Mouse (Mus musculus): ENCODE data around the gene Lamp2.
"Not testable (repeated sequence)": the region's sequence is repeated elsewhere in the genome, so short reads cannot be mapped to it uniquely, and the experiment has no call there.

Gene Lamp2

DNA sequence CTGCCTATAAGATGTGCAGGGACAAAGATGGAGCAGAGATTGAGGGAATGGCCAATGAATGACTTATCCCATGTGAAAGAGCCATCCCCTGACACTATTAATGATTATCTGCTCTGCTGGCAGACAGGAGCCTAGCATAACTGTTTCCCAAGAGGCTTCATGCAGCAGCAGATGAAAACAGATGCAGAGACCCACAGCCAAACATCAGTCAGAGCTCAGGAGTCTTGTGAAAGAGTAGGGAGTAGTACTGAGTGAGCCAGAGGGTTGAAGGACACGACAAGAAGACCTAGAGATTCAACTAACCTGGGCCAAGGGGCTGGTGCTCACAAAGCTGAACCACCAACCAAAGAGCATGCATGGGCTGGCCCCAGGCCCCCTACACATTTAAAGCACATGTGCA is 30.2 kb downstream of the Lamp2 start:
- DNase-seq = no peak

DNA sequence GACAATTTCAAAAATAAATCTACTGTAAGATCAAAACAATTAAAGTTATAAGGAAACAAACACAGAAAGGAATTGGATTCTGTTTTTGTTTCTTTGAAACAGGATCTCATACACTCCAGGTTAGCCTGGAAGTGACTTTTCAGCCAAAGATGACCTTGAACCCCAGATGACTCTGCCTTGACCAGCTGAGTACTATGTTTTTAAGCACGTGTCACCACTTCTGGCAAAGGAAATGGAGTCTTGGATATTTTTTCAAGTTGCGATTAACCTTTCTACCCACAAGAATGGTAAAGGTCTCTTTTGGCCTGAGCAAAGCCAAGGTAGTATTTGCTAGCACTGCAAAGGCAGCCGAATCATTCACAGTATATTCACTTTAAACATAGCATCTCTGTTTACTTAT is 33.2 kb downstream of the Lamp2 start:
- no peak for DNase-seq

DNA sequence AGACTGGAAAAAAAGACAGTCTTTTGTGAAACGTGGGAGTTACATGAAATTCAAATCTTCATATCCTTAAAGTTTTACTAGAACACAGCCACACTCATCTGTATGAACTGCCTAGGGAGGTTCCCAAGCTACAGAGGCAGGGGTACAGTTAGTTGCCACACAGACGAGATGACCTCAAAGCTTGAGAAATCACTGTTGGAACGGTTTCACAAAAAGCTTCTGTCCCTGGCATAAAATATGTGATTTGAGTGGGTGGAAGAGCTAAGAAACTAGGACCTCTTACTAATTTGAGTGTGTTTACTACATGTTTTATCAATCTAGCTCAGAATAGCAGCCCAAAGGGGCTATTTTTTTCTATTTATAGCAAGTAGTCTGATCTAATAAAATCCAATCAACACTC is 33.9 kb downstream of the Lamp2 start:
- DNase-seq = no peak

DNA sequence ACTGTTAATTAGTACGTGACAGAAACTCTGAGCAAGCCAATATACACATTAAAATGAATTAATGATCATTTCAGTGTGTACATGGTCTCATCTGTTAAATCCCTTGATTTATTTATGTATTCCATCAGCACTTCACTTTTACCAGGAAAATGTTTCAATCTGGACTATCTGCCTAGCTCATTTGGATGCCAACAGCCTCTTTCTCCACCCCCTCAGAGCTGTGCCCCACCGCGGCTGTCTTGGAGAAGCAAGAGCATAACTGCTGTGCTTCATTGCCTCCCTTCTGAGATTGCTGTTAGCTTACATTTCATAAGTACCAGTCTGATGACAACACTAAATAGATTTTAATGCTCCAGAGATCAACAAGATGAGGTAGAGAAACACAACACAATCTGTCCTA is 52.4 kb downstream of the Lamp2 start:
- DNase-seq = no peak

DNA sequence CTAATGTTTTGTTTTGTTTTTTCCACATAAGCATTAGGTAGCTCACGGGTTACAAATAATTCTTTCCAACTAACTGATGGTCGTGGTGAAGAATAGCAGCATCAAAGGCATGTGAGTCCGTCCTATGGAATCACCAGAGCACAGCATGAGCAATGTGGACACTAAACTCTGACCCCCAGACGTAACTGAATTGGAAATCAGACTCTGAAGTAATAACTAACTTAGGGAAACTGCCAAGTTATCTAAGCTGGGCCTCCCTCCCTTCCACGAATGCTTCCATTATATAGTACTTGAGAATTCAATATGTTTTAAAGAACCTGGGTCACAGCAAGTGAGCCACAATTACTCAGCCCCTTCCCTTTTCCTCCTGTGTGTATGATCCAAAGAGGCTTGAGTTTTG is 53.3 kb downstream of the Lamp2 start:
- no peak for DNase-seq

GRCm38 (mm10) chrX:38402004-38402403 is 54.2 kb downstream of the Lamp2 start:
- peak; percentile 29 to 30 for DNase-seq

DNA sequence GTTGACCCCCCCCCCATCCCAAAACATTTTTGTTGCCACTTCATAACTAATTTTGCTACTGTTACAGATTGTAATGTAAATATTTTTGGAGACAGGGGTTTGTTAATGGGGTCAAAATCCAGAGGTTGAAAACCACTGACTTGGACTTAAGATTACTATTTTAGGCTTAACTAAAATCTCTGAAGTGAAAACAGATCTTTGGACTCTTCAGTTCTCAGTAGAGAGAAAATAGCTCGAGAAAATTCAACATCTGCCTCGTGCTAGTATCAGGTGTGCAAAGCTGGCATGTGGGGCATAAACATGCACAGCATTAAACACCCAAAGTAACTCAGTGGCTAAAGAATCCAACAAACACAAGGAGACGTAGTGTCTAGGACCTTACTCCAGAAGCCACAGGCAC is 55.6 kb downstream of the Lamp2 start:
- no peak for DNase-seq

GRCm38 (mm10) chrX:38399671-38400070 is 56.6 kb downstream of the Lamp2 start:
- DNase-seq = no peak

- DNase-seq = not testable (repeated sequence)
Observed at GRCm38 (mm10) chrX:38373169-38373568, 83.1 kb downstream of the Lamp2 start.

DNA sequence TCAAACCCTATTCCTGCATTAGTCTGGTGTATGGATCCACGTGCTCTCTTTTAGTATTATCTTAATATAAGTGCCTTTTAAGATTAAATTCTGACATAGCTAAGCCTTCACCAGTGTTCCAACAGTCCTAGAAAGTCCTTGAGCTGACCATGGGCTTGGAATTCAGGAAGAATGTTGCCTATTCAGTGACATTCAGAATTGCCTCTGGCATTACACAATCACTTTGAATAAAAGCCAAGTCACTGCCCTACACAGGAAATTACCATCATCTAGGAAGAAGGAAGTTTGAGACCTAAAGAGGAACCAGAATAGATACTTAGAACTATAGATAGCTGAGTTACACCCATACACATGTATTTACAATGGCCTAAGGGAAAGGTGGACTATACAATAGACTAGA is 91.6 kb downstream of the Lamp2 start:
- not testable (repeated sequence) for DNase-seq

DNA sequence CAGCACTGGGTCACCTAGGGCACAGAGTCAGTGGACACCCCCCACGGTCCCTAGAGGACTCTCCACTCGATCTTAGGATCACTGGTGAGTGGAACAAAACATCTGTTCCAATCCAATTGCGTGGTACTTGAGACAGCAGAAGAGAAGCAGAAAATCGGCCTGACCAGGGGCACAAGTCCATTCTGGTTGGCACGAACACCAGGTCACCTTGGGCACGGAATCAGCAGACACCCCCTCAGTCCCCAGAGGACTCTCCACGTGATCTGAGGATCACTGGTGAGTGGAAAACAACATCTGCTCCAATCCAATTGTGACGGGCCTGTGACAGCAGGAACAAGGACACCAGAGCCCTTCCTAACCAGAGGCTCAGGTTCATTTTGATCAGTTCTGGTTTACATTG is 94.2 kb downstream of the Lamp2 start:
- DNase-seq = no peak
